Mouse (Mus musculus) midbrain, embryonic 13.5 days (tissue): ENCODE measurements around the gene Ptprj. TPM values are rescaled to one million over a fixed set of nuclear protein-coding genes. Genes with fewer than 3 reads are reported as not detected.

ENCODE experiments used
- ATAC-seq: fragments of 200-750 bp; cut with Nextera tagmentation; 2 replicates; pipeline ENCODE4 v1.8.0; 2017; ENCODE audit warnings: mild to moderate bottlenecking, moderate TSS enrichment, moderate library complexity
- H3K27ac ChIP-seq: fragments of 300-500 bp; sonication (generic); 2 replicates; pipeline ENCODE4 v1.5.1; 2015; ENCODE audit warnings: inconsistent platforms, mild to moderate bottlenecking, moderate library complexity
- H3K27me3 ChIP-seq: fragments of 300-500 bp; sonication (generic); 2 replicates; pipeline ENCODE4 v1.6.1; 2015; ENCODE audit warnings: mild to moderate bottlenecking, inconsistent platforms
- H3K36me3 ChIP-seq: fragments of 300-500 bp; sonication (generic); 2 replicates; pipeline ENCODE4 v1.6.1; 2015; ENCODE audit warnings: mild to moderate bottlenecking, inconsistent platforms
- H3K4me1 ChIP-seq: fragments of 300-500 bp; sonication (generic); replicated peaks from 2 replicates; pipeline ENCODE4 v1.6.1; 2015; ENCODE audit warnings: inconsistent platforms
- H3K4me2 ChIP-seq: fragments of 300-500 bp; sonication (generic); replicated peaks from 2 replicates; pipeline ENCODE4 v1.6.1; 2015; ENCODE audit warnings: moderate library complexity, mild to moderate bottlenecking, inconsistent platforms
- H3K4me3 ChIP-seq: fragments of 300-500 bp; sonication (generic); replicated peaks from 2 replicates; pipeline ENCODE4 v1.5.1; 2015; ENCODE audit warnings: mild to moderate bottlenecking, inconsistent platforms
- H3K9ac ChIP-seq: fragments of 300-500 bp; sonication (generic); replicated peaks from 2 replicates; pipeline ENCODE4 v1.6.1; 2015; ENCODE audit warnings: mild to moderate bottlenecking, inconsistent platforms
- H3K9me3 ChIP-seq: fragments of 300-500 bp; sonication (generic); 2 replicates; pipeline ENCODE4 v1.6.1; 2016; ENCODE audit warnings: mild to moderate bottlenecking, inconsistent platforms
- WGBS: fragments of 180-500 bp; shearing (Covaris S2); methylation state at CpG from one replicate; pipeline ENCODE4 v1.1.7; 2015; 5-methylcytosine and 5-hydroxymethylcytosine counted together
- polyA plus RNA-seq: library from polyadenylated mRNA; unstranded; fragments of >200 nt; fragmentation: Nextera tagmentation; extraction: Ambion mirVana; gene quantifications from 2 replicates; pipeline ENCODE4 v1.2.1, GENCODE M21; 2015

Ptprj gene
- polyA plus RNA-seq, 1 experiment from 2014 or later: 3.0 TPM

DNA sequence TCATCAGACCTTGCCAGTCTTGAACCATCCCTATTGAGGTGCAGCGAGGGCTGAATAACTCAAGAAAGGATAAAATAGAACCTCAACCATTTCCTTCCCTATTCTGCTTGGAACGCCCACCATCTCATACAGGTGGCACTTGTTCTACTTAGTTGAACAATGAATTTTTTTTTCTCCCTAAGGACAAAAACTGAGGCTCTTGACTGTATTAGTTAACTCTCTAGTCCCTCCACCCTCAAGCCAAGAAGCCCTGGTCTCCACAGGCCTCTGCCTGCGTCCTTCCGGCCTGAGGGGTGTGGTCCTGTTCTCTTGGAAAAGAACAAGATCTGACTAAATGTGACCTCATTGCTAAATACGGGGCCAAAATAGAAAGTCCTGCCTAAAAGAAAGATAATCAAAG lies 48.4 kb downstream of the Ptprj start:
- peaks cover 2% of the 10 kb centered on the region for H3K4me1 ChIP-seq
- H3K27ac ChIP-seq: no peak overlapping the region
- H3K4me2 ChIP-seq: no peak overlapping the region
- no peak overlapping the region for H3K4me3 ChIP-seq
- 94% methylated on average over 5 of the region's 5 CpGs for WGBS
- no peaks in the 10 kb centered on the region for H3K36me3 ChIP-seq
- ATAC-seq: no peak
- H3K27me3 ChIP-seq: no peaks in the 10 kb centered on the region
- H3K9ac ChIP-seq: no peak overlapping the region
- no peaks in the 10 kb centered on the region for H3K9me3 ChIP-seq

DNA sequence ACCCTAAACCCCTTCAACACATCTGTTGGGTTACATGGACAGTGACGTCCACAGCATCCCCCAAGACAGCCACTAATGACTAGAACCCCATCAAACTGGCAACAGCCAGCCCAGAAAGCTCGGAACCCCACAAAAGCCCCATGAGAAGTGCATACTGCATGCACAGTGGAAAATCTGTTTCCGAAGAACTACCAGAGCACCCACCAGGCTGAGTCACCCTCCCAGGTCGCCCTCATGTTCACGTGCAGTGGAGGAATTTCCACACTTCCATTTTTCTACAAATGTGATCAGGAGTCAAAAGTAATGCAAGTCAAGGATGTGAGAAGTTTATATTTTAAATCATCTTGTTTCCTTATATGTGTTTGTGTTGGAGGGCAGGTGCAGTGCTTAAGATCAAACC lies 52.3 kb downstream of the Ptprj start:
- no peak overlapping the region for H3K27ac ChIP-seq
- ATAC-seq: no peak
- H3K4me1 ChIP-seq: peaks cover 12% of the 10 kb centered on the region
- no peak overlapping the region for H3K9ac ChIP-seq
- no peak overlapping the region for H3K4me2 ChIP-seq
- no peaks in the 10 kb centered on the region for H3K27me3 ChIP-seq
- H3K4me3 ChIP-seq: no peak overlapping the region
- H3K9me3 ChIP-seq: no peaks in the 10 kb centered on the region
- no peaks in the 10 kb centered on the region for H3K36me3 ChIP-seq
- WGBS: 91% methylated on average over 5 of the region's 5 CpGs

DNA sequence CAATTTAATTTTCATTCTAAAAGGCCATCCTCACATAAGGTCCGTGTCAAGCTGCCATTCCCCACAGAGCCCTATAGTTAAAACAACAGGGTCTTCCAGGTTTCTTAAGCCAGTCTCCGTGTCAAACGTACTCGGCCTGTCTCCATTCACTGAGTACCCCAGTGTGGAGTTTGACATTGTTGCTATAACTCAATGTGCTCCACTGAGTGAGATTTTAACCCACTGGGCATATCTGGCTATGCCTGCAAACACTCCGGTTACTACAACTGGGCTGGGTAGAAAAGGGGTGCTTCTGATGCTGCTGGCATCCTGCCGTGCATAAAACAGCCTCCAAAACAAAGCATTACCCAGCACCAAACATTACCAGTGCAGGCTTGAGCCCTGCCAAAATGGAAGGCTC lies 53.5 kb downstream of the Ptprj start:
- Histone ChIP-seq H3K4me2 (peak overlapping the region; percentile 19), H3K27ac (peak overlapping the region; percentile 42), H3K36me3 (no peaks in the 10 kb centered on the region), H3K27me3 (no peaks in the 10 kb centered on the region), H3K4me1 (peaks cover 12% of the 10 kb centered on the region), H3K9ac (no peak overlapping the region), H3K9me3 (no peaks in the 10 kb centered on the region), H3K4me3 (no peak overlapping the region)
- 20% methylated on average over 6 of the region's 6 CpGs for WGBS
- peak; percentile 55 for ATAC-seq

DNA sequence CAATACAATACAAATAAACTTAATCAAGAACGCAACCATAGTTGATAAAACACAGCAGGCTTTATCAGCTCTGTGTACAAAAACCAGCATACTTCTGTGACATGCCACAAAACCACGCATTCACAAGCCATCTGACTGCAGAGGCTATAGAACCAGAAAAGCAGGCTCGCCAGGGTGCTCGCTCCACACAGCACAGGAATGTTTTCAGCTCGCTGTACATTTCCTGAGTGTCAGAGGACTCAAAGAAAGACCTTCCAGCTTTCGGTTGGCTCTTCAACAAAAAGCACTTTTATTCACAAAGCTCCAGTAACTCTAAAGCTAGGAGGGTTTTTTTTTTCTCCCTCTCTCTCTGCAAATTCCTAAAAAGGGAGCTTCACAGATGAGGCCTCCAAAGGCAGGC lies 53.9 kb downstream of the Ptprj start:
- Histone ChIP-seq H3K36me3 (no peaks in the 10 kb centered on the region), H3K4me1 (peaks cover 12% of the 10 kb centered on the region), H3K9me3 (no peaks in the 10 kb centered on the region), H3K4me2 (peak overlapping the region; percentile 19), H3K4me3 (no peak overlapping the region), H3K27ac (peak overlapping the region; percentile 42; the same call in 1 of the 2 replicates), H3K27me3 (no peaks in the 10 kb centered on the region), H3K9ac (no peak overlapping the region)
- 18% methylated on average over 6 of the region's 6 CpGs for WGBS
- ATAC-seq: peak; percentile 70; the same call in 1 of the 2 replicates

DNA sequence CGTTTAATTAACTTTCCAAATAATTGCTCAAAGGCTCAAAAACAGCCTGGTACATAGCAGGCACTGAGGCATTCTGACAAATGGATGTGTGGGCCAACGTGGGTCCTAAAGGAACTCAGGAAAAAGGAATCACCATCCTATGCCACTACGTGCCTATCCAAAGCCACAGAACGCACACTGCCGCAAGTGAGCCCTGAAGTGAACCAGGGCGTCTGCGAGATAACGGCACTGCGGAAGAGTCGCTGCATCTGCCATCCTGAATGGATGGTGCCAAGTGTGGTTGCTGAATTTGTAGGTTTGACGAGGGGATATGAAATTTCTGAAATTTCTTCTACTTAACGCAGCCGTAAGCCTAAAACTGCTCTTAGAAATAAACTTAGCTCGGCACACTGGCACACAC lies 54.6 kb downstream of the Ptprj start:
- 88% methylated on average over 14 of the region's 14 CpGs for WGBS
- Histone ChIP-seq H3K27me3 (no peaks in the 10 kb centered on the region), H3K4me3 (no peak overlapping the region), H3K4me2 (no peak overlapping the region), H3K4me1 (peaks cover 12% of the 10 kb centered on the region), H3K9me3 (no peaks in the 10 kb centered on the region), H3K9ac (no peak overlapping the region), H3K27ac (no peak overlapping the region), H3K36me3 (no peaks in the 10 kb centered on the region)
- no peak for ATAC-seq

GRCm38 (mm10) chr2:90522455-90522854 lies 58.0 kb downstream of the Ptprj start:
- H3K9me3 ChIP-seq: no peaks in the 10 kb centered on the region
- no peak overlapping the region for H3K4me2 ChIP-seq
- H3K27ac ChIP-seq: no peak overlapping the region
- peaks cover 12% of the 10 kb centered on the region for H3K4me1 ChIP-seq
- no peak overlapping the region for H3K9ac ChIP-seq
- no peak overlapping the region for H3K4me3 ChIP-seq
- no peaks in the 10 kb centered on the region for H3K36me3 ChIP-seq
- WGBS: 94% methylated on average over 6 of the region's 6 CpGs
- ATAC-seq: no peak
- no peaks in the 10 kb centered on the region for H3K27me3 ChIP-seq

- H3K9me3 ChIP-seq: no peaks in the 10 kb centered on the region
- 90% methylated on average over 1 of the region's 1 CpGs for WGBS
- H3K27me3 ChIP-seq: no peaks in the 10 kb centered on the region
- no peaks in the 10 kb centered on the region for H3K36me3 ChIP-seq
- ATAC-seq: no peak
- no peak overlapping the region for H3K27ac ChIP-seq
- H3K4me1 ChIP-seq: peaks cover 8% of the 10 kb centered on the region
- no peak overlapping the region for H3K4me3 ChIP-seq
- no peak overlapping the region for H3K4me2 ChIP-seq
- H3K9ac ChIP-seq: no peak overlapping the region
Observed at GRCm38 (mm10) chr2:90521909-90522308, 58.5 kb downstream of the Ptprj start.

DNA sequence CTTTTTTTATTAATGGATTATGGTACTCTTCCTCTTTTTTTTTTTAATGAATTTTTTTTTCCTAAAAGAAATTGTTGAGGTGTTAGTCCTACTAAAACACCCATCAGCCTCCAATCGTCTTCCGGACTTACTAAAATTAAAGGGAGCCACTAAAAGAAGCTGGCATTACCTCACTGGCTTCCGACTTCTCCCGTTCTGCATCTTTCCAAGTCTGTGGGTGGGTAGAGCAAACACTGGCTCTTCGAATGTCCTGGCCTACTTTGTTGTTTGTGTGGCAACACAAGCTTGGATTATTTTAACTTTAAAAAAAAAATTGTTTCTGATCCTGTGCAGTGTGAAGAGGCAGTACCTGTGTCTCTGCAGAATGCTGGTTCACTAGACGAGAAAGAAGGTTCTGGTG lies 62.2 kb downstream of the Ptprj start:
- Histone ChIP-seq H3K27me3 (no peaks in the 10 kb centered on the region), H3K36me3 (no peaks in the 10 kb centered on the region), H3K4me3 (no peak overlapping the region), H3K4me1 (0 out of 2 replicates have a peak, but pooled peaks cover 3% of the 10 kb centered on the region), H3K9me3 (no peaks in the 10 kb centered on the region), H3K4me2 (no peak overlapping the region), H3K9ac (no peak overlapping the region), H3K27ac (no peak overlapping the region)
- 86% methylated on average over 6 of the region's 6 CpGs for WGBS
- ATAC-seq: no peak

DNA sequence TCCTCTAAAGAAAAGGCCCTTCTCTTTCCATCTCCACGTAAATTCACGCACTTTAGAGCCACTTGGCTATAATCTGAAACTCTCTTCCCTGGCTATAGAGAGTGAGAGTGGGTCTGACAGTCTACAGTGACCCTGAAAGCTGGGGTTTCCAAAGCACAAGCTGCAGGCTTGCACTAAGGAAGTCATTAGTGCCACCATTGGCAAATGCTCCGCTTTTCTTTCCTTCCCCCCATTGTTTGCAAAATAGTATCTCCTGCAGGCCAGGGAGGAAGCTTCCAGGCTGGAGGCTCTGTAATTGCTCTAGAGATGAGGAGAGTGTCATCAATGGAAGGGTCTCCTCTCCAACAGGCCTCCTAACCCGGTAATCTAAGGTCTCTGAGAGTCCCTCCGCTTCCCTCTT lies 65.5 kb downstream of the Ptprj start:
- H3K27ac ChIP-seq: no peak overlapping the region
- H3K36me3 ChIP-seq: no peaks in the 10 kb centered on the region
- H3K4me2 ChIP-seq: no peak overlapping the region
- H3K4me1 ChIP-seq: 0 out of 2 replicates have a peak, but pooled peaks cover 3% of the 10 kb centered on the region
- H3K9me3 ChIP-seq: no peaks in the 10 kb centered on the region
- ATAC-seq: no peak
- 74% methylated on average over 5 of the region's 5 CpGs for WGBS
- no peak overlapping the region for H3K4me3 ChIP-seq
- no peaks in the 10 kb centered on the region for H3K27me3 ChIP-seq
- H3K9ac ChIP-seq: no peak overlapping the region

- Histone ChIP-seq H3K27me3 (no peaks in the 10 kb centered on the region), H3K9me3 (no peaks in the 10 kb centered on the region), H3K9ac (no peak overlapping the region), H3K27ac (no peak overlapping the region), H3K4me1 (peaks cover 7% of the 10 kb centered on the region), H3K36me3 (no peaks in the 10 kb centered on the region), H3K4me3 (no peak overlapping the region), H3K4me2 (no peak overlapping the region)
- WGBS: 98% methylated on average over 4 of the region's 4 CpGs
- ATAC-seq: no peak
Observed at GRCm38 (mm10) chr2:90509268-90509667, 71.2 kb downstream of the Ptprj start.

DNA sequence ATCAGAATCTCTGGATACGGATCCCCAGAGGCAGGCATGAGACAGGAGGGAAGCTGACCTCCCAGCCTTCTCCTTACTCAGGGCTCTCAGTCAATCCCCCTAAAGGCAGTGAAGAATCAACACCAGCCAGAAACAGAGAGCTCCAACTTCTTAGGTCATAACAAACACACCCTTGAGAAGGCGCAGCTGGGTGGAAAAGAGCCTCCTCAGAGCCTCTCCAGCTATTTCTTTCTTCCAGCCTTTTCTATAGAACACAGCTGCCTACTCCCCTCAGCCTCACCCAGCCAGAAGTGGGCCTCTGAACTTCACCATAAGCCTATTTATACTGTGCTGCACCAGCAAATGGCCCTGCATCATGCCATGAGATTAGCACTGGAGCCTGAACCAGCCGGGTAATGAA lies 74.3 kb downstream of the Ptprj start:
- H3K4me3 ChIP-seq: no peak overlapping the region
- 29% methylated on average over 3 of the region's 3 CpGs for WGBS
- peaks cover 7% of the 10 kb centered on the region for H3K4me1 ChIP-seq
- H3K9me3 ChIP-seq: no peaks in the 10 kb centered on the region
- H3K9ac ChIP-seq: no peak overlapping the region
- H3K4me2 ChIP-seq: no peak overlapping the region
- no peaks in the 10 kb centered on the region for H3K27me3 ChIP-seq
- peak; percentile 40; the same call in 1 of the 2 replicates for ATAC-seq
- H3K36me3 ChIP-seq: no peaks in the 10 kb centered on the region
- H3K27ac ChIP-seq: no peak overlapping the region

DNA sequence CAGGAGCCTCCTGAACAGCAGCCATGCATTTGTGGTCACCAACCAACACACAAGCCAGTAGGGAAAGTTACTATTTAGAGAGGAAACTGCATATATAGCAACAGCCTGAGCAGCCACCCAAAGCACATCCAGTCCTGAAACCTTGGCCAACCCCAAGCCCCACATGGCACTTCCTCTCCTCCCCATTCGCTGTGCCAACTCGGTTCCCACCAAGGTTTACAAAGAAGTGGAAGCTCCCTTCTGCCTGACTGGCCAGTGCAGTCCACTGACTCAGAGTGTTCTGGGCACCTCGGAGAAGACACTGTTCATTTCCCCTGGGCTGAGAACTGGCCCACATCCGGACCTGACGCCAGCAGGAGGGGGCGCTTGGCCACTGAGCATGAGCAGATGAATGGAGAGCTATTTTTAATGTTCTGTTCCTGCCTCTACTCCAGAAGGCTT lies 75.7 kb downstream of the Ptprj start:
- 81% methylated on average over 6 of the region's 6 CpGs for WGBS
- Histone ChIP-seq H3K4me1 (peaks cover 7% of the 10 kb centered on the region), H3K9ac (no peak overlapping the region), H3K4me3 (no peak overlapping the region), H3K9me3 (no peaks in the 10 kb centered on the region), H3K4me2 (no peak overlapping the region), H3K36me3 (no peaks in the 10 kb centered on the region), H3K27ac (no peak overlapping the region), H3K27me3 (no peaks in the 10 kb centered on the region)
- 0 out of 2 replicates have a peak, but pooled peaks have one; percentile 21 for ATAC-seq

GRCm38 (mm10) chr2:90503182-90503833 lies 77.1 kb downstream of the Ptprj start:
- Histone ChIP-seq H3K36me3 (no peaks in the 10 kb centered on the region), H3K9ac (no peak overlapping the region), H3K4me1 (peaks cover 11% of the 10 kb centered on the region), H3K4me3 (no peak overlapping the region), H3K27me3 (no peaks in the 10 kb centered on the region), H3K4me2 (no peak overlapping the region), H3K27ac (no peak overlapping the region), H3K9me3 (no peaks in the 10 kb centered on the region)
- ATAC-seq: no peak
- 93% methylated on average over 3 of the region's 3 CpGs for WGBS
